Mouse (Mus musculus) erythroblast, embryonic 14.5 days (primary cell): ENCODE results near the gene Adrb1.

Experiments
- GATA1 ChIP-seq: IDR thresholded peaks from 2 replicates; pipeline ENCODE4 v1.6.1; 2012; ENCODE audit warnings: low read length, inconsistent platforms, mixed read lengths
- TAL1 ChIP-seq: IDR thresholded peaks from 3 replicates; pipeline ENCODE4 v1.6.1; 2012; ENCODE audit warnings: low read length, inconsistent platforms, mixed read lengths

DNA sequence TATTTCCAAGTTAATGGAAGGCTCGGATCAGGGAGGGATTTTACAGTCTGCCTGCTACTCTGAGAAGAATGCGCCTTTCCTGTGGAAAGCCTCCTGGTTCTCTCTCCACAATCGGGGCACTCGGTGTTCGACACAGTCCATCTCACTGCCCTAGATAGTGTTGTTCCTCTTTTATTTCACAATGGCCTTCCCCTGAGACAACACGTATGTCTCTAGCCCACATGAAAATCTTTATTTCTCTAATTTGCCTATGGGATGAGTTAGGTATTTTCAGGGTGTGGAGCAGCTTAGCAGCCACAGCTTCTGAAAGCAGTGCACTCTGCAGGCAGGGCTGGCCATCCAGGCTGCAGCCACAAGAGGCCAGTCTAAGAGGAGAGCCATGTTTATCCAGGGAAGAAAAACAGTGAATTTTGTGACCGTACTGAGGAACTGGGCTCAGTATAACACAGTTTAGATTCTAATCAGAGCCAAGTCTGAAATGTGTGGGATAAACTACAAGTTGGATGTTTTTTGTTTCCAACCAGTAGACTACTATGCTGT, 12.1 kb downstream of the Adrb1 start:
- TF ChIP-seq TAL1 (no peak), GATA1 (no peak)
